Mouse (Mus musculus) cortical plate, adult 2 months (tissue): ENCODE data around the gene Cnpy3.

Experiments used
- CTCF ChIP-seq: fragments of 200-500 bp; IDR thresholded peaks from 2 replicates; pipeline ENCODE4 v1.5.1; 2011; ENCODE audit warnings: mild to moderate bottlenecking, control low read depth, low read length; ENCODE audit not compliant: insufficient read depth; ENCODE audit errors: extremely low read depth
- POLR2A ChIP-seq: fragments of 200-500 bp; IDR thresholded peaks from 2 replicates; pipeline ENCODE4 v1.6.1; 2011; ENCODE audit warnings: mild to moderate bottlenecking, low read length, control low read depth; ENCODE audit not compliant: insufficient read depth; ENCODE audit errors: extremely low read depth

DNA sequence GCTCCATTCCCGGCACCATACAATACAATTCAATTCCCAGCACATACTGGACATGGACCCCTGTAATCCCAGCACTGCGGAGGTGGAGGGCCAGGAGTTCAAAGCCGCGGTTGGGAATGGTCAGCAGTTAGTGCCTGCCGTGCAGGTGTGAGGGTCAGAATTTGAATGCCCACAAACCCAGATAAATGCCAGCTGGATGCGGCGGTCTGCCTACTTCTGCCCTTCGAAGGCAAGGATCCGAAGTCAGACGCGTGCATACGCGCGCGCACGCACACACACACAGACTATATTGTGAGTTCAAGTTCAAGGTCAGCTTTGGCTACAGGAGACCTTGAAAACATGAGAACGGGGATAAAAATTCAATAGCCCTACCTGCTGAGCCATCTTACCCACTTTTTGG is 19.6 kb upstream of the Cnpy3 start:
- TF ChIP-seq POLR2A: no peak
- TF ChIP-seq CTCF: no peak
